Mouse (Mus musculus) CH12.LX (cell line): ENCODE results near the gene Arhgef11. TPM values are rescaled to one million over a fixed set of nuclear protein-coding genes. Genes with fewer than 3 reads are reported as not detected.

ENCODE experiments used
- DNase-seq: peaks from one replicate; pipeline ENCODE4 v3.0.0-alpha.2; 2013; ENCODE audit errors: extremely low read depth
- H3K27ac ChIP-seq: 2 replicates; pipeline ENCODE4 v1.5.1; 2012; ENCODE audit warnings: low read depth, mild to moderate bottlenecking, control low read depth, moderate library complexity; ENCODE audit not compliant: insufficient read depth
- H3K27me3 ChIP-seq: replicated peaks from 2 replicates; pipeline ENCODE3; 2012; ENCODE audit warnings: inconsistent platforms
- H3K36me3 ChIP-seq, 2 experiments: replicated peaks in 1 of 2; 2 replicates each; pipeline versions ENCODE3 to v1.6.1; 2012; ENCODE audit warnings: inconsistent platforms in 1 of 2, low read length in 1 of 2, mild to moderate bottlenecking in 1 of 2, mixed read lengths in 1 of 2, moderate library complexity in 1 of 2; ENCODE audit not compliant: control insufficient read depth in 1 of 2, insufficient read depth in 1 of 2
- H3K4me1 ChIP-seq, 2 experiments: 2 replicates each; pipeline ENCODE4 v1.6.1; 2012; ENCODE audit warnings: inconsistent platforms in 1 of 2, moderate library complexity in 1 of 2; ENCODE audit not compliant: insufficient read depth in 2 of 2, control insufficient read depth in 1 of 2
- H3K4me2 ChIP-seq: 2 replicates; pipeline ENCODE4 v1.6.1; 2012; ENCODE audit warnings: low read depth, mild to moderate bottlenecking, control low read depth; ENCODE audit not compliant: poor library complexity, insufficient read depth, severe bottlenecking
- H3K4me3 ChIP-seq, 3 experiments: fragments of 150-350 bp in 1 of 3; sonication (generic) in 1 of 3; replicated peaks in 1 of 3; 2 replicates each; pipeline versions ENCODE3 to v1.5.1; 2011 to 2012; ENCODE audit warnings: low read depth in 2 of 3, low read length in 2 of 3, mild to moderate bottlenecking in 2 of 3, moderate library complexity in 2 of 3, control low read depth in 1 of 3, improper control_type of control experiment in 1 of 3, inconsistent platforms in 1 of 3, mixed read lengths in 1 of 3; ENCODE audit not compliant: poor library complexity in 1 of 3
- H3K79me2 ChIP-seq: replicated peaks from 2 replicates; pipeline ENCODE4 v1.6.1; 2012; ENCODE audit warnings: mild to moderate bottlenecking, moderate library complexity; ENCODE audit not compliant: control insufficient read depth, poor library complexity, insufficient read depth, severe bottlenecking; ENCODE audit errors: extremely low read depth
- H3K9ac ChIP-seq: 2 replicates; pipeline ENCODE4 v1.6.1; 2012; ENCODE audit warnings: low read depth, mild to moderate bottlenecking, control low read depth, moderate library complexity; ENCODE audit not compliant: insufficient read depth
- H3K9me3 ChIP-seq: replicated peaks from 2 replicates; pipeline ENCODE3; 2012; ENCODE audit warnings: low read length, inconsistent platforms, mixed read lengths
- ELF1 ChIP-seq: IDR thresholded peaks from 2 replicates; pipeline ENCODE4 v1.6.1; 2014; ENCODE audit warnings: low read depth, mild to moderate bottlenecking, inconsistent platforms, low read length, improper control_type of control experiment
- GABPA ChIP-seq: IDR thresholded peaks from 2 replicates; pipeline ENCODE4 v1.6.1; 2012; ENCODE audit warnings: low read depth, low read length, improper control_type of control experiment, inconsistent platforms; ENCODE audit not compliant: insufficient replicate concordance
- HCFC1 ChIP-seq: IDR thresholded peaks from 2 replicates; pipeline ENCODE4 v1.6.1; 2012; ENCODE audit warnings: low read depth, mild to moderate bottlenecking, inconsistent platforms, low read length, improper control_type of control experiment
- JUND ChIP-seq: conservative IDR thresholded peaks from 2 replicates; pipeline ENCODE4 v1.6.1; 2011; ENCODE audit warnings: low read depth, low read length, improper control_type of control experiment
- KAT2A ChIP-seq: IDR thresholded peaks from 2 replicates; pipeline ENCODE4 v1.6.1; 2012; ENCODE audit warnings: low read length, improper control_type of control experiment, inconsistent platforms; ENCODE audit not compliant: insufficient replicate concordance
- MAX ChIP-seq: IDR thresholded peaks from 2 replicates; pipeline ENCODE4 v1.6.1; 2011; ENCODE audit warnings: low read length, improper control_type of control experiment
- MXI1 ChIP-seq: IDR thresholded peaks from 2 replicates; pipeline ENCODE4 v1.6.1; 2011; ENCODE audit warnings: mild to moderate bottlenecking, low read depth, low read length, improper control_type of control experiment
- NRF1 ChIP-seq: IDR thresholded peaks from 2 replicates; pipeline ENCODE4 v1.6.1; 2014; ENCODE audit warnings: low read depth, mild to moderate bottlenecking, inconsistent platforms, low read length, improper control_type of control experiment, moderate library complexity
- POLR2A ChIP-seq: IDR thresholded peaks from 2 replicates; pipeline ENCODE4 v1.6.1; 2011; ENCODE audit warnings: low read depth, mild to moderate bottlenecking, improper control_type of control experiment, low read length
- UBTF ChIP-seq: IDR thresholded peaks from 2 replicates; pipeline ENCODE4 v1.6.1; 2012; ENCODE audit warnings: low read depth, mild to moderate bottlenecking, inconsistent platforms, low read length, improper control_type of control experiment, moderate library complexity
- USF1 ChIP-seq: IDR thresholded peaks from 2 replicates; pipeline ENCODE4 v1.6.1; 2014; ENCODE audit warnings: low read depth, mild to moderate bottlenecking, inconsistent platforms, low read length, improper control_type of control experiment
- USF2 ChIP-seq: conservative IDR thresholded peaks from 2 replicates; pipeline ENCODE4 v1.6.1; 2011; ENCODE audit warnings: low read depth, low read length, improper control_type of control experiment
- dilution Hi-C: fragments of 300-500 bp; cut with MboI; formaldehyde crosslinking; loops from 2 replicates; pipeline ENCODE4 v1.14.3; 2020; ENCODE audit warnings: low sequenced_read_pairs; ENCODE audit not compliant: extremely low pct_unique_long_range_greater_than_20kb, extremely low pct_ligation_motif_present
- in situ Hi-C: fragments of 300-500 bp; cut with MboI; formaldehyde crosslinking; loops from 3 replicates; pipeline ENCODE4 v1.14.3; 2019; ENCODE audit warnings: low sequenced_read_pairs, low pct_ligation_motif_present, low pct_unique_long_range_greater_than_20kb, mixed read lengths
- polyA plus RNA-seq: library from polyadenylated mRNA; unstranded; fragments of >175 nt; gene quantifications from 2 replicates; pipeline ENCODE4 v1.2.1, GENCODE M21; 2012; ENCODE audit warnings: low read depth; ENCODE audit not compliant: insufficient read length
- total RNA-seq, 2 experiments: library from RNA; depleted of rRNA; stranded (reverse); fragments of 300-350 nt in 1 of 2; fragments of >200 nt in 1 of 2; gene quantifications; 2 replicates each; pipeline ENCODE4 v1.2.3; 2012 to 2014

Gene Arhgef11
- total and polyA plus RNA-seq, 3 experiments, result 5.6 to 11.7 (median 8.7) TPM

GRCm38 (mm10) chr3:87733098-87733497 is 115.7 kb downstream of the Arhgef11 start:
- Histone ChIP-seq H3K4me3 (no peak overlapping the region), H3K9ac (no peak overlapping the region), H3K27ac (no peak overlapping the region), H3K27me3 (no peaks in the 10 kb centered on the region), H3K79me2 (no peaks in the 10 kb centered on the region), H3K4me1 (no peaks in the 10 kb centered on the region), H3K9me3 (no peaks in the 10 kb centered on the region), H3K36me3 (peaks cover 61 to 95% of the 10 kb centered on the region in 2 experiments), H3K4me2 (no peak overlapping the region)
- dilution Hi-C loops (no loop called here), in situ Hi-C loops (no loop called here)
- TF ChIP-seq MAX, result no peak
- TF ChIP-seq NRF1, result no peak
- TF ChIP-seq USF2, result no peak
- no peak for TF ChIP-seq MXI1
- no peak for TF ChIP-seq HCFC1
- no peak for TF ChIP-seq ELF1
- TF ChIP-seq USF1, result no peak
- no peak for TF ChIP-seq JUND
- TF ChIP-seq GABPA, result no peak
- TF ChIP-seq KAT2A, result no peak
- DNase-seq, result no peak

- no peak for TF ChIP-seq POLR2A
- TF ChIP-seq, all 38 proteins: peak for 0
- H3K79me2 ChIP-seq, result no peaks in the 10 kb centered on the region
- in situ Hi-C loops (no loop called here), dilution Hi-C loops (no loop called here)
- DNase-seq, result no peak
- H3K36me3 ChIP-seq, result peaks cover 55 to 93% of the 10 kb centered on the region in 2 experiments
- H3K4me3 ChIP-seq, result no peak overlapping the region
- no peaks in the 10 kb centered on the region for H3K9me3 ChIP-seq
- H3K9ac ChIP-seq, result no peak overlapping the region
- no peaks in the 10 kb centered on the region for H3K4me1 ChIP-seq
- no peak overlapping the region for H3K4me2 ChIP-seq
- no peak overlapping the region for H3K27ac ChIP-seq
- H3K27me3 ChIP-seq, result no peaks in the 10 kb centered on the region
Measured at GRCm38 (mm10) chr3:87733984-87734761, 116.8 kb downstream of the Arhgef11 start.

GRCm38 (mm10) chr3:87735335-87735734 is 118.0 kb downstream of the Arhgef11 start:
- no peak overlapping the region for H3K4me2 ChIP-seq
- dilution Hi-C loops (no loop called here), in situ Hi-C loops (no loop called here)
- H3K36me3 ChIP-seq, result peaks cover 51 to 88% of the 10 kb centered on the region in 2 experiments
- H3K9ac ChIP-seq, result no peak overlapping the region
- no peaks in the 10 kb centered on the region for H3K79me2 ChIP-seq
- TF ChIP-seq UBTF, result no peak
- H3K4me1 ChIP-seq, result no peaks in the 10 kb centered on the region
- DNase-seq, result no peak
- H3K27ac ChIP-seq, result no peak overlapping the region
- no peak overlapping the region for H3K4me3 ChIP-seq
- H3K27me3 ChIP-seq, result no peaks in the 10 kb centered on the region
- no peaks in the 10 kb centered on the region for H3K9me3 ChIP-seq
